Mouse (Mus musculus) lung, postnatal 0 days (tissue): ENCODE measurements around the gene Podxl2.
A peak's percentile ranks its signal among the peaks of the same experiment; 100 is the strongest.

Experiments used
- CTCF ChIP-seq: IDR thresholded peaks from 2 replicates; pipeline ENCODE4 v1.5.1; 2016; ENCODE audit warnings: antibody characterized with exemption, mild to moderate bottlenecking
- EP300 ChIP-seq: IDR thresholded peaks from 2 replicates; pipeline ENCODE4 v1.6.1; 2016; ENCODE audit warnings: antibody characterized with exemption, mild to moderate bottlenecking, control low read depth

- no peak; the same call in 1 of the 2 replicates for TF ChIP-seq CTCF
- peak; percentile 74 for TF ChIP-seq EP300
Measured at GRCm38 (mm10) chr6:88820853-88821252, 54.0 kb downstream of the Podxl2 start.
